Mouse (Mus musculus) embryo, embryonic 11 days (tissue): Measurements from ENCODE around the gene Camk2b.
"Not testable (repeated sequence)": the region's sequence is repeated elsewhere in the genome, so short reads cannot be mapped to it uniquely, and the experiment has no call there.

Source experiments
- DNase-seq: peaks from one replicate; pipeline ENCODE4 v3.0.0-alpha.2; 2015

Camk2b gene

GRCm38 (mm10) chr11:6066176-6066575 is at the start of gene Camk2b:
Gene Camk2b (minus strand): TSS chr11:6066362.
- no peak for DNase-seq

- no peak for DNase-seq
These were observed 45.7 kb upstream of the Camk2b start for GRCm38 (mm10) chr11:6111734-6112484.

- no peak for DNase-seq
These were observed 43.8 kb upstream of the Camk2b start for GRCm38 (mm10) chr11:6109990-6110389.

- DNase-seq, result no peak
These were observed 42.1 kb upstream of the Camk2b start for GRCm38 (mm10) chr11:6108296-6108695.

- DNase-seq, result no peak
These were observed 41.6 kb upstream of the Camk2b start for GRCm38 (mm10) chr11:6107722-6108121.

- no peak for DNase-seq
These were observed 38.6 kb upstream of the Camk2b start for GRCm38 (mm10) chr11:6104734-6105133.

GRCm38 (mm10) chr11:6096637-6097036 is 30.5 kb upstream of the Camk2b start:
- not testable (repeated sequence) for DNase-seq

- no peak for DNase-seq
These were observed 20.8 kb upstream of the Camk2b start for GRCm38 (mm10) chr11:6086991-6087390.

- DNase-seq, result no peak
These were observed 12.6 kb upstream of the Camk2b start for GRCm38 (mm10) chr11:6078737-6079136.

GRCm38 (mm10) chr11:6075618-6076066 is 9.5 kb upstream of the Camk2b start:
- no peak for DNase-seq

- DNase-seq, result peak; percentile 59
These were observed 2.2 kb upstream of the Camk2b start for GRCm38 (mm10) chr11:6068181-6068957.

GRCm38 (mm10) chr11:6067160-6067559 is 998 bp upstream of the Camk2b start:
- no peak for DNase-seq

- peak; percentile 55 for DNase-seq
These were observed 526 bp downstream of the Camk2b start for GRCm38 (mm10) chr11:6065551-6066121.

GRCm38 (mm10) chr11:6065046-6065521 is 1.1 kb downstream of the Camk2b start:
- peak; percentile 18 for DNase-seq

GRCm38 (mm10) chr11:6064215-6065045 is 1.7 kb downstream of the Camk2b start:
- no peak for DNase-seq

- no peak for DNase-seq
These were observed 2.5 kb downstream of the Camk2b start for GRCm38 (mm10) chr11:6063501-6064214.

- no peak for DNase-seq
These were observed 3.1 kb downstream of the Camk2b start for GRCm38 (mm10) chr11:6063065-6063464.

- no peak for DNase-seq
These were observed 3.8 kb downstream of the Camk2b start for GRCm38 (mm10) chr11:6062329-6062728.

GRCm38 (mm10) chr11:6061891-6062290 is 4.3 kb downstream of the Camk2b start:
- no peak for DNase-seq

GRCm38 (mm10) chr11:6059162-6059561 is 7.0 kb downstream of the Camk2b start:
- DNase-seq, result no peak

- no peak for DNase-seq
These were observed 12.8 kb downstream of the Camk2b start for GRCm38 (mm10) chr11:6053386-6053785.

GRCm38 (mm10) chr11:6050066-6050560 is 16.0 kb downstream of the Camk2b start:
- DNase-seq, result no peak
